Mouse (Mus musculus) liver, adult 2 months (tissue): Measurements from ENCODE around the gene Liph. TPM values are rescaled to one million over a fixed set of nuclear protein-coding genes. Genes with fewer than 3 reads are reported as not detected.

Source experiments
- DNase-seq: peaks from one replicate; pipeline ENCODE4 v3.0.0-alpha.2; 2011; ENCODE audit warnings: low read depth, low spot score; ENCODE audit errors: extremely low read depth
- H3K27ac ChIP-seq: fragments of 200-500 bp; replicated peaks from 2 replicates; pipeline ENCODE4 v1.5.1; 2012; ENCODE audit warnings: low read depth, mild to moderate bottlenecking, control low read depth, inconsistent platforms, low read length; ENCODE audit not compliant: insufficient read depth
- H3K27me3 ChIP-seq: fragments of 200-500 bp; 2 replicates; pipeline ENCODE4 v1.6.1; 2012; ENCODE audit warnings: mild to moderate bottlenecking, moderate library complexity, low read length, inconsistent platforms; ENCODE audit not compliant: control insufficient read depth, insufficient read depth
- H3K36me3 ChIP-seq: fragments of 200-500 bp; 2 replicates; pipeline ENCODE4 v1.6.1; 2012; ENCODE audit warnings: low read length, inconsistent platforms; ENCODE audit not compliant: control insufficient read depth, insufficient read depth
- H3K4me1 ChIP-seq: fragments of 200-500 bp; 2 replicates; pipeline ENCODE4 v1.6.1; 2011; ENCODE audit warnings: low read length; ENCODE audit not compliant: control insufficient read depth, insufficient read depth
- H3K4me3 ChIP-seq: fragments of 200-500 bp; 2 replicates; pipeline ENCODE4 v1.5.1; 2011; ENCODE audit warnings: low read depth, mild to moderate bottlenecking, control low read depth, low read length, moderate library complexity; ENCODE audit not compliant: insufficient read depth
- H3K79me2 ChIP-seq: fragments of 200-500 bp; 2 replicates; pipeline ENCODE4 v1.6.1; 2012; ENCODE audit warnings: inconsistent platforms, mild to moderate bottlenecking, low read length, moderate library complexity; ENCODE audit not compliant: control insufficient read depth, insufficient read depth
- H3K9ac ChIP-seq: fragments of 200-500 bp; 2 replicates; pipeline ENCODE4 v1.6.1; 2012; ENCODE audit warnings: low read depth, mild to moderate bottlenecking, control low read depth, inconsistent platforms, low read length
- CTCF ChIP-seq: fragments of 200-500 bp; IDR thresholded peaks from 2 replicates; pipeline ENCODE4 v1.5.1; 2011; ENCODE audit warnings: low read depth, low read length, control low read depth
- POLR2A ChIP-seq: fragments of 200-500 bp; IDR thresholded peaks from 2 replicates; pipeline ENCODE4 v1.6.1; 2011; ENCODE audit warnings: low read length, control low read depth; ENCODE audit not compliant: insufficient read depth; ENCODE audit errors: extremely low read depth
- WGBS: fragments of 180-500 bp; shearing (Covaris S2); methylation state at CpG from one replicate; pipeline ENCODE4 v1.1.7; 2018; 5-methylcytosine and 5-hydroxymethylcytosine counted together
- polyA plus RNA-seq: library from polyadenylated mRNA; depleted of rRNA; stranded (reverse); fragments of >200 nt; gene quantifications from 2 replicates; pipeline ENCODE4 v1.2.3, GENCODE M21; 2012
- total RNA-seq: library from RNA; depleted of rRNA; stranded (reverse); fragments of >200 nt; gene quantifications from 2 replicates; pipeline ENCODE4 v1.2.3, GENCODE M21; 2014

Liph gene
- total and polyA plus RNA-seq, 2 experiments: 0.09 to 0.12 TPM

DNA sequence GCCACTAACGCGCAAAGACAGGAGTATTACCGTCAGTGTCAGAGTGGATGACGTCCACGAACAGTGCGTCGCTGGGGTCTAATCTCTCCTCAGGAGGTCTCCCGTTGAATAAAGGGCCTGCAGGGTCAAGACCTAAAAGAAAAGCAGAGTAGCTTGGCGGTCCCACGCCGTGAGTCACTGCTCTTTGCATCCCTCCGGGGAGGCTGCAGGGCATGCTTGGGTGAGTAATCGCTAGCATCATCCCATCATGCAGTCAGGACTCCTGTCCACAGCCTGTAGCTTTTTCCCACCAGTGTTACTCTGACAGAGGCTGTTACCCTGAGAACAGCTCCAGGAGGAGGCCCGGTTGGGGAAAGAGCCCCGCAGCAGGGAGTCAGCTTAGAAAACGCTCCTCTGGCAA, 19.3 kb downstream of the Liph start:
- Histone ChIP-seq H3K4me3 (no peak overlapping the region), H3K79me2 (no peaks in the 10 kb centered on the region), H3K27me3 (no peaks in the 10 kb centered on the region), H3K36me3 (no peaks in the 10 kb centered on the region), H3K4me1 (no peaks in the 10 kb centered on the region), H3K9ac (no peak overlapping the region), H3K27ac (no peak overlapping the region)
- no peak for DNase-seq
- 17% methylated on average over 16 of the region's 16 CpGs for WGBS
- TF ChIP-seq CTCF (no peak), POLR2A (no peak)

DNA sequence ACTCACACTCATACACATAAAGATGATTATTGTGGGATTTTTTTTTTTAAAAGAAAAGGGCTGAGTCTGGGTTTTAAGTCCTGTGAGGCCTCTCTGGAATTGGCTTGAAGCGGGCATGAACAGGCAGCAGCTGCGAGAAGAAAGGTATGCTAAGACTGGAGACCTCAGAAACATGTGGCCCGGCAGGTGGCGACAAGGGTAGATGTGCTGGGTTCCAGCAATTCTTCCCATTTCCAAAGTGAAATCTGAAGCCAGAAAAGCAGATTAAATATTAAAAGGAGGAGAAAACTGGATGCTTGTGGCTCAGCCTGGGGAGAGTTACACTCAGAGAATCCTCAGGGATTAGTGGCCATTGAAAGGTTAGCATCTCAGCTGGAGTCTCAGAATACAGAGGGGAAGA, 24.0 kb downstream of the Liph start:
- Histone ChIP-seq H3K27ac (no peak overlapping the region), H3K36me3 (no peaks in the 10 kb centered on the region), H3K79me2 (no peaks in the 10 kb centered on the region), H3K4me1 (no peaks in the 10 kb centered on the region), H3K4me3 (no peak overlapping the region), H3K27me3 (no peaks in the 10 kb centered on the region), H3K9ac (no peak overlapping the region)
- TF ChIP-seq CTCF (no peak), POLR2A (no peak)
- WGBS: 86% methylated on average over 4 of the region's 4 CpGs
- no peak for DNase-seq

DNA sequence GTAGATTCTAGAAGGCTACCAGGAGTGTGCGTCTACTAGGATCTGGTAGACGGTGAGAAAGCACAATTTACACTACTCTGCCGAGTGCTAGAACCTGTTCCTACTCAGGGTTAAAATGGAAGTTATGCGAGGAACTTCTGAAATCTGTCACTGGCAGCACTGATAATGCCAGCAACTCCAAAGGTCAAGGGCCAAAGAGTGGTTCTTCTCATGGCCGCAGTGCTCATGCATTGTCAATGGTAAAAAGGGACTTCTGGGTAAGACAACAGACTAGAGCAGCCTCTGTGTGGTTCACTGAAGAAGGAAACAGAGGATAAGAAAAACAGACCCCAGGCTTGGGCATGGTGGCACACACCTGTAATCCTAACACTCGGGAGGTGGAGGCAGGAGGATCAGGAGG, 24.9 kb downstream of the Liph start:
- H3K27ac ChIP-seq: no peak overlapping the region
- H3K9ac ChIP-seq: no peak overlapping the region
- H3K79me2 ChIP-seq: no peaks in the 10 kb centered on the region
- 66% methylated on average over 6 of the region's 6 CpGs for WGBS
- no peaks in the 10 kb centered on the region for H3K4me1 ChIP-seq
- TF ChIP-seq CTCF (no peak), POLR2A (no peak)
- no peak overlapping the region for H3K4me3 ChIP-seq
- no peaks in the 10 kb centered on the region for H3K36me3 ChIP-seq
- DNase-seq: no peak
- H3K27me3 ChIP-seq: no peaks in the 10 kb centered on the region

DNA sequence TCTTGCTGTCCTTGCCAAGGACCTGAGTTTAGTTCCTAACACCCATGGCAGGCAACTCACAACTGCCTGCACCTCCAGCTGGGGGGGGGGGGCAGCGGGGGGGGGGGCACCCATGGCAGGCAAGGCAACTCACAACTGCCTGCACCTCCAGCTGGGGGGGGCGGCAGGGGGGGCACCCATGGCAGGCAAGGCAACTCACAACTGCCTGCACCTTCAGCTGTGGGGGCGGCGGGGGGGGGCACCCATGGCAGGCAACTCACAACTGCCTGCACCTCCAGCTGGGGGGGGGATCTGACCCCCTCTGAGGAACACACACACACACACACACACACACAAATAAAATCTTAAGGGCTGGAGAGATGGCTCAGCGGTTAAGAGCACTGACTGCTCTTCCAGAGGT, 25.6 kb downstream of the Liph start:
- H3K4me1 ChIP-seq: no peaks in the 10 kb centered on the region
- H3K79me2 ChIP-seq: no peaks in the 10 kb centered on the region
- no peak overlapping the region for H3K9ac ChIP-seq
- no peak overlapping the region for H3K4me3 ChIP-seq
- no peak overlapping the region for H3K27ac ChIP-seq
- 88% methylated on average over 5 of the region's 5 CpGs for WGBS
- no peak for DNase-seq
- no peaks in the 10 kb centered on the region for H3K27me3 ChIP-seq
- TF ChIP-seq CTCF: no peak
- no peak for TF ChIP-seq POLR2A
- no peaks in the 10 kb centered on the region for H3K36me3 ChIP-seq

DNA sequence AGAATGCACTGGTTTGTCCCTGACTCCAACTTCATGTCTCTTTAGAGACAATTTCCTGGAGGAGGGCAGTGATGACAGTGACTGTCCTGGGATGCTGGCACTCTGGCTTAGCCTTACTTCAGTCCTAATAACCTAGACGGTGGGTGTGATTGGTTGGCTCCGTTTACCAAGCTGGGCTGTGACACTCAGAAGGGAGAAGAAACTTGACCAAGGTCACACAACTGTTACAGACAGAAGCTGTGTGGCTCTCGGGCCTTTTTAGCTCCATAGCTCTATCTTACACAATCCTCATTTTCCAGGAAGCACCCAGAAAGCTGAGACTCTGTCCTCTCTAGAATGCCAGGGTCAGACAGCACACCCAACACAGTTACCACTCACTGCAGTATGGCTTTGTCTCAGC, 29.9 kb downstream of the Liph start:
- Histone ChIP-seq H3K27me3 (no peaks in the 10 kb centered on the region), H3K36me3 (no peaks in the 10 kb centered on the region), H3K79me2 (no peaks in the 10 kb centered on the region), H3K4me3 (no peak overlapping the region), H3K27ac (no peak overlapping the region), H3K9ac (no peak overlapping the region), H3K4me1 (no peaks in the 10 kb centered on the region)
- no peak for DNase-seq
- 54% methylated on average over 3 of the region's 3 CpGs for WGBS
- TF ChIP-seq CTCF: no peak
- no peak for TF ChIP-seq POLR2A

DNA sequence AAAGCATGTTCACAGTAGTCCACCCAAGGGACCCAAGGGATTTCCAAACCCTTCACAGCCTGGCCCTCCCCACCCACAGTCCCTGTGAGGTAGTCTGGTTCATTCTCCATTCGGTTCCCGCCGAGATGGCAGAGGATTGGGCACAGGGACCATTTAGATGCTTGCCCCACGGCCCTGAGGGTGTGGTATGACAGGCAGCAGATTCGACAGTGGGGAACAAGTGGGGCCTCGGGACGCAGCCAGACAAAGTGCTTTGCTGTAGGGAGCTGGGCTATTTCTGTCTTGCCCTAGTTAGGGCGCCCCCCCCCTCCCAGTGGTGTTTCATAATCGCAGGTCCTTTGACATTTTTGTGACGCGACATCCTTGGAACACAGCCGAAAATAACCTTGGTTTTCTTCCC, 39.9 kb downstream of the Liph start:
- no peak overlapping the region for H3K9ac ChIP-seq

More for the DNA sequence above, 39.9 kb downstream of the Liph start:
- Histone ChIP-seq H3K4me1 (no peaks in the 10 kb centered on the region), H3K27ac (no peak overlapping the region), H3K79me2 (no peaks in the 10 kb centered on the region), H3K27me3 (no peaks in the 10 kb centered on the region), H3K36me3 (no peaks in the 10 kb centered on the region), H3K4me3 (no peak overlapping the region)
- 77% methylated on average over 12 of the region's 12 CpGs for WGBS
- DNase-seq: no peak
- no peak for TF ChIP-seq CTCF
